Mouse (Mus musculus): ENCODE measurements around the gene Pias3.
"Not testable (repeated sequence)": the region's sequence is repeated elsewhere in the genome, so short reads cannot be mapped to it uniquely, and the experiment has no call there.

Pias3 gene

GRCm38 (mm10) chr3:96686057-96686456 lies 10.1 kb upstream of the Pias3 start:
- DNase-seq (ENCODE audit: low spot score) = not testable (repeated sequence)

DNA sequence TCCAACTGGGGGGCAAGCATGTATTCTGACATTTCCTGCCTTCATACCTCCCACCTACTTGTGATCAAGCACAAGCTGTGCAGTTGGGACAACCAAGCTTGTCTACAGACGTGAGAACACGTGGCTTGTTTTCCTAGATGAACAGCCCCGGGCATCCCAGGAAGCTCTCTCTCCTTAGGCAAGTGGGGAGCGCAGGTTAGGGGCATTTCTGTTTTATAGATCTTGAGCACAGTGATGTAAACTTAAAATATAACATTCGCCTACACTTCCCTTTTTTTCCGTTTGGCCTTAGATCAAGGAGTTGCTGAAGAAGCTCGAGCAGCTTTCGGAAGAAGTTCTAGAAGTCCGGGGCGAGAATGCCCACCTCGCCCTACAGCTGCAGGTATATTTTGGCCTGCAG lies 7.3 kb upstream of the Pias3 start:
- no peak for DNase-seq (ENCODE audit: low spot score)

- DNase-seq (ENCODE audit: low spot score) = no peak
These were observed 5.9 kb upstream of the Pias3 start for GRCm38 (mm10) chr3:96690298-96690697.

DNA sequence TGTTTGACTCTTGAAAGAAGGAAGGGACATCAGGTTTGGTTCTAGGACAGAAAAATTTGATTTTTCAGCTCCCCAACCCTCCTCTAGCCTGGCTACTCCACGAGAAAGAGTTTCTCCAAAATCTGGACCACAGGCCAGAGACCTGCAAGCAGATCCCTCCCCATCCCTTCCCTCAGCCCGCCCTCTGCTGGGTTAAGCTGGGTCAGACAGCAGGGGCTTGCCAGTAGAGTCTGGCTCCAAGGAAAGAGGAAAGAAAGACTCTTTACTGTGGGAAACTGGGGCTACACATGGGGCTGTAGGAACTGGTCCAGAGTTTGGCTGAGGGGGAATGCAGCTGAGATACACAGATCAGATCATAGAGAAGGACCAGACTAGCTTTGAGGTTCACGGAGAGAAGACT lies 3.7 kb upstream of the Pias3 start:
- no peak for DNase-seq (ENCODE audit: low spot score)

DNA sequence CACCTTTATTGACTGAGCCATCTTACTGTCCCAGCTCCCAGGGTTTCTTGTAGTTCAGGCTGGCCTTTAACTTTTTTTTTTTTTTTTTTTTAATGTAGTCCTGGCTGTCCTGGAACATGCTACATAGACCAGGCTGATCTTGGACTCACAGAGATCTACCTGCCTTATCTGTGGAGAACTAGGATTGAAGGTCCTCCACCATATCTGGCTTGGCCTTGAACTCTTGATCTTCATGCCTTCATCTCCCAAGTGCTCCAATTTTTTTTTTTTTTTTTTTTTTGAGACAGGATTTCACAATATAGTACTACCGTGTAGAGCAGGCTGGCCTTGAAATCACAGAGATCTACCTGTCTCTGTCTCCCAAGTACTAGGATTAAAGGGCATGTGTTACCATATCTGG lies 2.6 kb upstream of the Pias3 start:
- DNase-seq (ENCODE audit: low spot score) = no peak

DNA sequence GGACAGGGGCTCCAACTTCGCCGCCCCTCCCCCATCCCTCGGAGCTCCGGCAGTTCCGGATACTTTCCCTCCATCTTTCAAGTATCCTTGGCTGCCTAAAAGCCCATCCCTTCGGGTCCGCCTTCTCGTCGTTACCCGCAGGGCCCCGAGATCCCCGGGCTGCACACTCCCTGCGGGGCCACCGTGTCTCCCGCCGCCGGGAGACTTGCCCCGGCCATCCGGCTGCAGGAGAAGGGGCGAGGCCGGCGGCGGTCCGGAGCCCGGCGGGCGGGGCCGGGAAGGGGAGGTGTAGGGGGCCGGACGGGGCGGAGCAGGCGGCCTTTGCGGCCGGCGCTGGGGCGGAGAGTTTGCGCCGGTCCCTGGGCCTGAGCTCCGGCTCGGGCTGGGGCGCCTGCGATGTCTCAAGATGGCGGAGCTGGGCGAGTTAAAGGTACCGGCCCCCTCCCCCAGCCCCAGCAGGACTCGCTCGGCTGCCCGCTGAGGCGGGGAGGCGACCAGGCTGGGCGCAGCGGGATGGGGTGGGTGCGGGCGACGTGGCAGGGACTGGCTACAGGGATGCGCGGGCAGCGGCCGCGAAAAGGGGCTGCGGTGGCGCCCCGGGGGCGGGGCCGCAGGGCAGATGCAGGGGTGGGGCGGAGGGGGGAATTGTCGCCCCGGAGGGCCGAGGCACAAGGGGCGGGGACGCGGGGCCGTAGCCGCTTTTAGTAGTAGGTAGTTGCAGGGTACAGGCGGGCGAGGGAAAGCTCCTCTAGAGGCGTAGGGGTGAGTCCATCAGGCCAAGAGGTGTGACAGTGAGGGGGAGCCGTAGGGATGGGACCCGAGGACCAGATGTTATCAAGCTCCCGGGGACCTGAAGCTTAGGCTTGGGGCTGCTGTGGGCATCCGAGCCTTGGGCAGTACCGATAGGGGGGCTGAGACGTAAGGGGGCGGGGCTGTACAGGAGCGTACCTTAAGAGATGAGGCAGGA lies 865 bp downstream of the Pias3 start:
- DNase-seq (ENCODE audit: low spot score) = peak; percentile 85

DNA sequence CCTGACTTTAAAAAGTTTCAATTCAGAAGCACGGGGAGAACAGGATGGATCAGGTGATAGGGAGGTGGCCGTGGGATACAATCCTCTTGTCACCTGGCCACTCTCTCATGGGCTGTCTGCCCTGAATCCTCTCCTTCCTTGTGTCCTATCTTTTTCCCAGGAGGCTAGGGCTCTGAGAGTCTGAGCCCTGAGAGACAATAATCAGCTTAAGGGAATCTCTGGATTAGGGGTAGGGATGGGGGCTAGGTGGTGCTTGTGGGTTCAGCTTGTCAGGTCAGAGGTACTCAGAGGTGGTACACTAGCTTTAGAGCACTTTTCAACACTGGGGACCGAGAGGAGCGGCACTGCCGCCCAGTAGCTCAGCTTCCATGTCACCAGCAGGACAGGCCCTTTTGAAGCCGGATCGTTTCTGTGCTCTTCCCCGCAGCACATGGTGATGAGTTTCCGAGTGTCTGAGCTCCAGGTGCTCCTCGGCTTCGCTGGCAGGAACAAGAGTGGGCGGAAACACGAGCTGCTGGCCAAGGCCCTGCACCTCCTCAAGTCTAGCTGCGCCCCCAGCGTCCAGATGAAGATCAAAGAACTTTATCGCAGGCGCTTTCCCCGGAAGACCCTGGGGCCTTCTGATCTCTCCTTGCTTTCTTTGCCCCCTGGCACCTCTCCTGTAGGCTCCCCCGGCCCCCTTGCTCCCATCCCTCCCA lies 3.0 kb downstream of the Pias3 start:
- no peak for DNase-seq (ENCODE audit: low spot score)

DNA sequence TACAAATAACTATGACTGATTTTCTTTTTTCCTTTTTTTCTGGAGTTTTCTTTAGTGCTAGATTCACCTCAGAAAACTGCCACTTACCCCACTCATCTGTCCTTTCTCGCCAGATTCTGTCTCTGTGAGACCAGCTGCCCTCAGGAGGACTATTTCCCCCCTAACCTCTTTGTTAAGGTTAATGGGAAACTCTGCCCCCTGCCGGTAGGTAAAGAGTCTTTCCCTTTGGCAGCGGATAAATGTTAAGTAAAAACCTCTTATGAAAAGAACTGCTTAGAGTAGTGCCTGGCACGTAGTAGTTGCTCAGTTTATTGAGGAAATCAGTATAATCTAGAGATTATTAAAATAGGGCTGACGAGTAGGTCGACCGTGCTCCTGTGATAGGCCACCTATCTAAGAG lies 4.2 kb downstream of the Pias3 start:
- DNase-seq (ENCODE audit: low spot score) = no peak

DNA sequence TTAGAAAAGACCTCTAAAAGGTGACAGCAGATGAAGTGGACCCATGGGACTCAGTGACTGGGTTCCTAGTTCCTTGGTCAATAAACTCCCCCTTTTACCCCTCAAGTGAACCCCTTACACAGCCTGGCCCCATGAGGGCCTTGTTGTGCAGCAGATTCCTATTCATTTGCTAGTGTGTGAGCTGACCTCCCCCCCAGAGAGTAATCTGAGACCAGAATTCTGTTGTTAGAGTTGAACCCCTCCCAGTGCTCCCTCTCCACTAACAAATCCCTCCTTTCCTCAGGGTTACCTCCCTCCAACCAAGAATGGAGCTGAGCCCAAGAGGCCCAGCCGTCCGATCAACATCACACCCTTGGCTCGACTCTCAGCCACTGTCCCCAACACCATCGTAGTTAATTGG lies 4.8 kb downstream of the Pias3 start:
- DNase-seq (ENCODE audit: low spot score) = no peak

- DNase-seq (ENCODE audit: low spot score) = no peak
These were observed 8.6 kb downstream of the Pias3 start for GRCm38 (mm10) chr3:96704778-96705177.

GRCm38 (mm10) chr3:96706217-96706616 lies 10.0 kb downstream of the Pias3 start:
- no peak for DNase-seq (ENCODE audit: low spot score)

- no peak for DNase-seq (ENCODE audit: low spot score)
These were observed 10.8 kb downstream of the Pias3 start for GRCm38 (mm10) chr3:96706984-96707383.

- DNase-seq (ENCODE audit: low spot score) = peak; percentile 81
These were observed 11.9 kb downstream of the Pias3 start, which contains the start of gene Nudt17 for GRCm38 (mm10) chr3:96707903-96708683. Gene Nudt17, minus strand, starts transcription at chr3:96708562.

GRCm38 (mm10) chr3:96708684-96709064 lies 12.5 kb downstream of the Pias3 start:
- no peak for DNase-seq (ENCODE audit: low spot score)

DNA sequence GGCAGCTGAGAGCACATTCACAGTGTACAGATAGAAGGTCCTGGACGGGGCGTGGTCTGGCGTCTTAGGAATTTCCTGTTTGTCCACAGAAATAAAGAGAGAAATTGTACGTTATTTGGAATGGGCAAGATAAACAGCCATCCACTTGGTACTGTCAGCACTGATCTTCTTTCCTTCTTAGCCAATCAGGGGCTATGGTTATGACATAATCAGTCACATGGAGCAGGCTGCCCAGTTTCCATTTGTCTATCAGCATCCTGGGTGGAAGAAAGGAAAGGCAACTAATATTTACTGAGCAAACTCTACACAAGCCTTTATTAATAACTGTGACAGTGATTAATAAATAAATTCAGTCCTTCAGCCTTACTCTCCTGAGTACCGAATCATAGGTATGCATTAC lies 18.1 kb downstream of the Pias3 start:
- no peak for DNase-seq (ENCODE audit: low spot score)

DNA sequence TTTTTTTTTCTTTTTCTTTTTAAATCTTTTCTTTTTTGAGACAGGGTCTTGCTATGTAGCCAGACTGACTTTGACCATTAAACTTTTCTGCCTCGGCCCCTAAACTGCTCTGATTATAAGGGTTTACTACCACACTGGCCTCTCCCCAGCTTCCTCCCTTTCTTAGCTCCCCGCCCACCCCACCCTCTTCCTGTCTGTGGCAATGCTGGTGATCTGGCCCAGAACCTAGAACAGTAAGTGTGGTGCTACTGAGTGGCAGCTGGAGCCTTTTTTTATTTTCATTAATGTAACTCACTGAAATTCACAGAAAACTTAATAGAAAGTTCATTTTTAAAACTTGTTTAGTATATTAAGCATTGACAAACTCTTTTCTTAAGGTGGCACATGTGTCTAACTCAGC lies 19.7 kb downstream of the Pias3 start:
- no peak for DNase-seq (ENCODE audit: low spot score)

DNA sequence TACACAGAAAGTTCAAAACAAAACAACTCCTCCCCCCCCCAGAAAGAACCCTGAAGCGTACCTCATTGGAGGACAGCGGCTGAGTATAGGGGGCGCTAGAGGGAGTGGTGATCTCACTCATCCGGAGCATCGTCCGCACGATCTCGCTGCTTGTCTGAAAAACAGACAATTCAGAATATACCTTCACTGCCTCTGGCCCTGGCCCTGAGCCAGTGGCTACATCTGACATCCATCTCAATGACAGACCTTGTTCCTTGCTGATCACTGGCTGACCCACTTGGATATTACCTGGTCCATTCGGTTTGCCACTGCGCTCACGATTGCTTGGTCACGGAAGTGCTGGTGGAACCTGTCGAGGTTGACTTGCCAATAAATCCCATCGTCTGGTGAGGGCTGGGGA lies 23.0 kb downstream of the Pias3 start:
- DNase-seq (ENCODE audit: low spot score) = peak; percentile 75

- DNase-seq (ENCODE audit: low spot score) = peak; percentile 96
These were observed 31.2 kb downstream of the Pias3 start, which contains the start of the genes Polr3c and Rnf115 for GRCm38 (mm10) chr3:96727343-96727827. Gene Polr3c, minus strand, starts transcription at chr3:96727628. Gene Rnf115, plus strand, starts transcription at chr3:96727664.

GRCm38 (mm10) chr3:96727828-96728633 lies 31.8 kb downstream of the Pias3 start:
- no peak for DNase-seq (ENCODE audit: low spot score)

DNA sequence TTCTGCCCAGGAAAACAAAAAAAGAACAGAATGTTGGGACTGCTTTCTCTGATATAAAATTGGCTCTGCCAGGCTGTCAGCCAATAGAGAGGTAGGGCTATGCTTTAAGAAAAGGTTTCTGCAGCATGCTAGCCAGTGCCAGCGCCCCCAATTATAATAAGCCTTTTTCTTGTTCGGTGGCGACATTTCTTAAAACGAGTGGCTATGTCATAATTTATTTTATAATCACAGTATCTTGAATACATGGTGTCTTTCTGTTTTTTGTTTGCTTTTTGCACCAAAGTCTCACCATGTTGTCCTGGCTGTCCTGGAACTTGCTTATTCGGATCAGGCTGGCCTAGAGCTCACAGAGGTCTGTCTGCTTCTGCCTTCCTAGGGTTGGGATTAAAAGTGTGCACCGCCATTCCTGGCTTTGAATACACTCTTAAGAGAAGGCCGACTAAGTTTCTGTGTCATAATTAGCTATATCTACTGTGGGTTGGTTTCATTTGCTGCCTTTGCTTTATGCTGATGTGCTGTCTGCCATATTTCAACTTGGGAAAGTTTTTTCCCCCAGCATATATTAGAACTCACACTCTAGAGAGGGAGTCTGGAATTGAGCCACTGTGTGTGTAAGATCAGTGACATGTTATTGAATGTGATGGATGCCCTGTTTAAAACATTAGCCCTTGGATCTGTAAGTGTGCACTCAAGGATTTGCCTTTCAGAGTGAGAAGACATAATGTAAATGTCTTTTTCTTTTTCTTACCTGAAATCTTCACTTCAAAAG lies 32.6 kb downstream of the Pias3 start:
- no peak for DNase-seq (ENCODE audit: low spot score)

DNA sequence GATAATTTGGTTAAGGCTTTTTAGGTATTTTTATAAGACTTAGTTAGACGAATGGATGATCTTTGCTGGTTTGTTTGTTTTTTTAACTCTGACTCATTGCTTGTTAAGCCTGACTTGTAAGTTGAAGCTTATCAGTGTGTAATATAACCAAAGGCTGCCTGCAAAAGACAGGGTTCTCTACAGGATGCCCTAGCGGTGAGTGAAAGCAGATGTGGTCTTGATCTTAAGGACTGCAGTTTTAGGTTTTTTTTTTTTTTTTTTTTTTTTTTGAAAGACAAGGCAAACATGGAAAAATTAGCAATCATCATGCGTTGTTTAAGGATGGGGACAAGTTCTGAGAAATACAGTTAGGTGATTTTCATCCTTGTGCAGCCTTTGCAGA lies 33.2 kb downstream of the Pias3 start:
- DNase-seq (ENCODE audit: low spot score) = no peak
